Mouse (Mus musculus): Measurements from ENCODE around the gene Ednra. TPM values are rescaled to one million over a fixed set of nuclear protein-coding genes. Genes with fewer than 3 reads are reported as not detected.
A peak's percentile ranks its signal among the peaks of the same experiment; 100 is the strongest.

Ednra gene
- total RNA-seq, 1 experiment from 2014 or later = 0.23 TPM

GRCm38 (mm10) chr8:77659534-77660080, 64.7 kb downstream of the Ednra start:
- ATAC-seq (replicated peaks; ENCODE audit: low read depth, poor library complexity, severe bottlenecking) = no peak

GRCm38 (mm10) chr8:77658356-77658755, 65.9 kb downstream of the Ednra start:
- ATAC-seq (replicated peaks; ENCODE audit: low read depth, poor library complexity, severe bottlenecking) = no peak

- no peak for ATAC-seq (replicated peaks; ENCODE audit: low read depth, poor library complexity, severe bottlenecking)
These were observed 73.5 kb downstream of the Ednra start for GRCm38 (mm10) chr8:77650646-77651190.

- ATAC-seq (replicated peaks; ENCODE audit: low read depth, poor library complexity, severe bottlenecking) = no peak
These were observed 84.0 kb downstream of the Ednra start for GRCm38 (mm10) chr8:77640093-77640839.

- no peak for ATAC-seq (replicated peaks; ENCODE audit: low read depth, poor library complexity, severe bottlenecking)
These were observed 86.7 kb downstream of the Ednra start for GRCm38 (mm10) chr8:77637593-77637992.

GRCm38 (mm10) chr8:77634035-77634434, 90.2 kb downstream of the Ednra start:
- no peak for ATAC-seq (replicated peaks; ENCODE audit: low read depth, poor library complexity, severe bottlenecking)

- no peak for ATAC-seq (replicated peaks; ENCODE audit: low read depth, poor library complexity, severe bottlenecking)
These were observed 91.1 kb downstream of the Ednra start for GRCm38 (mm10) chr8:77633211-77633610.

GRCm38 (mm10) chr8:77630691-77631090, 93.6 kb downstream of the Ednra start:
- no peak for ATAC-seq (replicated peaks; ENCODE audit: low read depth, poor library complexity, severe bottlenecking)

GRCm38 (mm10) chr8:77629858-77630537, 94.3 kb downstream of the Ednra start:
- peak; percentile 98 for ATAC-seq (replicated peaks; ENCODE audit: low read depth, poor library complexity, severe bottlenecking)

- ATAC-seq (replicated peaks; ENCODE audit: low read depth, poor library complexity, severe bottlenecking) = 0 out of 2 replicates have a peak, but pooled peaks have one; percentile 25
These were observed 100.5 kb downstream of the Ednra start for GRCm38 (mm10) chr8:77623677-77624209.

- ATAC-seq (replicated peaks; ENCODE audit: low read depth, poor library complexity, severe bottlenecking) = peak; percentile 96
These were observed 106.3 kb downstream of the Ednra start for GRCm38 (mm10) chr8:77617916-77618315.

Other genes with a start within 250 kb of the Ednra start
- gene Arhgap10, start 206.5 kb downstream of the Ednra start, total RNA-seq (2017) = 22.4 and 30.7 TPM in 2 replicates
- gene Prmt9, start 175.1 kb downstream of the Ednra start, total RNA-seq (2017) = 21.9 and 23.2 TPM in 2 replicates
- 21.6 and 33.1 TPM in 2 replicates for gene Tmem184c, start 113.8 kb downstream of the Ednra start, total RNA-seq (2017)

Measured in common myeloid progenitor, adult 5-6 weeks (primary cell).